Mouse (Mus musculus) right cerebral cortex, postnatal 36 days (tissue): Measurements from ENCODE around the gene Lrrc74b.

Source experiments
- DNase-seq, 2 experiments: peaks; one replicate each; pipeline ENCODE4 v3.0.0; 2022; ENCODE audit warnings: low spot score in 2 of 2, mixed read lengths in 1 of 2

The Lrrc74b gene

GRCm38 (mm10) chr16:17499249-17499883 lies 61.7 kb downstream of the Lrrc74b start:
- DNase-seq, result no peak

GRCm38 (mm10) chr16:17496499-17497305 lies 64.3 kb downstream of the Lrrc74b start:
- peak; percentile 90 to 93 for DNase-seq
